Mouse (Mus musculus): Measurements from ENCODE around the gene Zfp872. TPM values are rescaled to one million over a fixed set of nuclear protein-coding genes. Genes with fewer than 3 reads are reported as not detected.
A peak's percentile ranks its signal among the peaks of the same experiment; 100 is the strongest.

The Zfp872 gene
- total and polyA plus RNA-seq, 2 experiments = 0.07 to 0.09 TPM

- H3K4me1 ChIP-seq (ENCODE audit: control insufficient read depth, insufficient read depth, low read length) = peaks cover 5% of the 10 kb centered on the region
- H3K4me3 ChIP-seq (ENCODE audit: insufficient read depth, low read depth, low read length) = peak overlapping the region; percentile 73
- peak overlapping the region; percentile 76 for H3K9ac ChIP-seq (ENCODE audit: low read depth, low read length)
- WGBS = 6% methylated on average over 53 of the region's 54 CpGs
- TF ChIP-seq POLR2A (IDR thresholded peaks at IDR 0.05; ENCODE audit: extremely low read depth, insufficient read depth, low read length) = no peak
- TF ChIP-seq CTCF (IDR thresholded peaks at IDR 0.05; ENCODE audit: low read depth, low read length) = no peak
- no peaks in the 10 kb centered on the region for H3K79me2 ChIP-seq (ENCODE audit: control insufficient read depth, insufficient read depth, low read length)
- no peak for DNase-seq (ENCODE audit: extremely low read depth, low read depth, low spot score)
- H3K36me3 ChIP-seq (ENCODE audit: control insufficient read depth, insufficient read depth, low read length) = no peaks in the 10 kb centered on the region
- no peak overlapping the region for H3K27ac ChIP-seq (replicated peaks; ENCODE audit: insufficient read depth, low read depth, low read length)
- H3K27me3 ChIP-seq (ENCODE audit: control insufficient read depth, insufficient read depth, low read length) = no peaks in the 10 kb centered on the region
Observed at GRCm38 (mm10) chr9:22164711-22165668, 22.9 kb upstream of the Zfp872 start.

GRCm38 (mm10) chr9:22165964-22166363, 21.9 kb upstream of the Zfp872 start:
- Histone ChIP-seq H3K4me1 (ENCODE audit: control insufficient read depth, insufficient read depth, low read length) (peaks cover 5% of the 10 kb centered on the region), H3K27ac (replicated peaks; ENCODE audit: insufficient read depth, low read depth, low read length) (no peak overlapping the region), H3K36me3 (ENCODE audit: control insufficient read depth, insufficient read depth, low read length) (no peaks in the 10 kb centered on the region), H3K27me3 (ENCODE audit: control insufficient read depth, insufficient read depth, low read length) (no peaks in the 10 kb centered on the region), H3K9ac (ENCODE audit: low read depth, low read length) (no peak overlapping the region), H3K4me3 (ENCODE audit: insufficient read depth, low read depth, low read length) (no peak overlapping the region), H3K79me2 (ENCODE audit: control insufficient read depth, insufficient read depth, low read length) (no peaks in the 10 kb centered on the region)
- TF ChIP-seq CTCF (IDR thresholded peaks at IDR 0.05; ENCODE audit: low read depth, low read length) = no peak
- no peak for TF ChIP-seq POLR2A (IDR thresholded peaks at IDR 0.05; ENCODE audit: extremely low read depth, insufficient read depth, low read length)
- no peak for DNase-seq (ENCODE audit: extremely low read depth, low read depth, low spot score)
- WGBS = 73% methylated on average over 6 of the region's 6 CpGs

- peaks cover 5% of the 10 kb centered on the region for H3K4me1 ChIP-seq (ENCODE audit: control insufficient read depth, insufficient read depth, low read length)
- H3K79me2 ChIP-seq (ENCODE audit: control insufficient read depth, insufficient read depth, low read length) = no peaks in the 10 kb centered on the region
- H3K27ac ChIP-seq (replicated peaks; ENCODE audit: insufficient read depth, low read depth, low read length) = no peak overlapping the region
- no peak overlapping the region for H3K9ac ChIP-seq (ENCODE audit: low read depth, low read length)
- no peak for DNase-seq (ENCODE audit: extremely low read depth, low read depth, low spot score)
- H3K36me3 ChIP-seq (ENCODE audit: control insufficient read depth, insufficient read depth, low read length) = no peaks in the 10 kb centered on the region
- TF ChIP-seq POLR2A (IDR thresholded peaks at IDR 0.05; ENCODE audit: extremely low read depth, insufficient read depth, low read length) = no peak
- WGBS = 91% methylated on average over 10 of the region's 10 CpGs
- no peaks in the 10 kb centered on the region for H3K27me3 ChIP-seq (ENCODE audit: control insufficient read depth, insufficient read depth, low read length)
- no peak overlapping the region for H3K4me3 ChIP-seq (ENCODE audit: insufficient read depth, low read depth, low read length)
Observed at GRCm38 (mm10) chr9:22166686-22167085, 21.2 kb upstream of the Zfp872 start.

GRCm38 (mm10) chr9:22167751-22168150, 20.1 kb upstream of the Zfp872 start:
- Histone ChIP-seq H3K9ac (ENCODE audit: low read depth, low read length) (no peak overlapping the region), H3K36me3 (ENCODE audit: control insufficient read depth, insufficient read depth, low read length) (no peaks in the 10 kb centered on the region), H3K27me3 (ENCODE audit: control insufficient read depth, insufficient read depth, low read length) (0 out of 2 replicates have a peak, but pooled peaks cover 2% of the 10 kb centered on the region), H3K79me2 (ENCODE audit: control insufficient read depth, insufficient read depth, low read length) (no peaks in the 10 kb centered on the region), H3K27ac (replicated peaks; ENCODE audit: insufficient read depth, low read depth, low read length) (no peak overlapping the region), H3K4me1 (ENCODE audit: control insufficient read depth, insufficient read depth, low read length) (peaks cover 5% of the 10 kb centered on the region), H3K4me3 (ENCODE audit: insufficient read depth, low read depth, low read length) (no peak overlapping the region)
- WGBS = over 99% methylated on average over 4 of the region's 4 CpGs
- no peak for DNase-seq (ENCODE audit: extremely low read depth, low read depth, low spot score)
- no peak for TF ChIP-seq CTCF (IDR thresholded peaks at IDR 0.05; ENCODE audit: low read depth, low read length)
- no peak for TF ChIP-seq POLR2A (IDR thresholded peaks at IDR 0.05; ENCODE audit: extremely low read depth, insufficient read depth, low read length)

- DNase-seq (ENCODE audit: extremely low read depth, low read depth, low spot score) = no peak
- Histone ChIP-seq H3K27ac (replicated peaks; ENCODE audit: insufficient read depth, low read depth, low read length) (no peak overlapping the region), H3K36me3 (ENCODE audit: control insufficient read depth, insufficient read depth, low read length) (no peaks in the 10 kb centered on the region), H3K4me1 (ENCODE audit: control insufficient read depth, insufficient read depth, low read length) (peaks cover 5% of the 10 kb centered on the region), H3K79me2 (ENCODE audit: control insufficient read depth, insufficient read depth, low read length) (no peaks in the 10 kb centered on the region), H3K4me3 (ENCODE audit: insufficient read depth, low read depth, low read length) (no peak overlapping the region), H3K27me3 (ENCODE audit: control insufficient read depth, insufficient read depth, low read length) (0 out of 2 replicates have a peak, but pooled peaks cover 2% of the 10 kb centered on the region), H3K9ac (ENCODE audit: low read depth, low read length) (no peak overlapping the region)
- 94% methylated on average over 11 of the region's 11 CpGs for WGBS
- TF ChIP-seq CTCF (IDR thresholded peaks at IDR 0.05; ENCODE audit: low read depth, low read length) (no peak), POLR2A (IDR thresholded peaks at IDR 0.05; ENCODE audit: extremely low read depth, insufficient read depth, low read length) (no peak)
Observed at GRCm38 (mm10) chr9:22169327-22169726, 18.6 kb upstream of the Zfp872 start.

- H3K4me1 ChIP-seq (ENCODE audit: control insufficient read depth, insufficient read depth, low read length) = no peaks in the 10 kb centered on the region
- H3K27me3 ChIP-seq (ENCODE audit: control insufficient read depth, insufficient read depth, low read length) = 0 out of 2 replicates have a peak, but pooled peaks cover 2% of the 10 kb centered on the region
- H3K9ac ChIP-seq (ENCODE audit: low read depth, low read length) = no peak overlapping the region
- H3K36me3 ChIP-seq (ENCODE audit: control insufficient read depth, insufficient read depth, low read length) = no peaks in the 10 kb centered on the region
- DNase-seq (ENCODE audit: extremely low read depth, low read depth, low spot score) = no peak
- 80% methylated on average over 4 of the region's 4 CpGs for WGBS
- TF ChIP-seq CTCF (IDR thresholded peaks at IDR 0.05; ENCODE audit: low read depth, low read length) (no peak), POLR2A (IDR thresholded peaks at IDR 0.05; ENCODE audit: extremely low read depth, insufficient read depth, low read length) (no peak)
- no peak overlapping the region for H3K27ac ChIP-seq (replicated peaks; ENCODE audit: insufficient read depth, low read depth, low read length)
- H3K79me2 ChIP-seq (ENCODE audit: control insufficient read depth, insufficient read depth, low read length) = no peaks in the 10 kb centered on the region
- H3K4me3 ChIP-seq (ENCODE audit: insufficient read depth, low read depth, low read length) = no peak overlapping the region
Observed at GRCm38 (mm10) chr9:22172318-22172717, 15.6 kb upstream of the Zfp872 start.
